Mouse (Mus musculus) lung, adult 2 months (tissue): ENCODE measurements at regions not wholly inside any gene's neighbourhood (a gene's known extent, or its start where the extent isn't known, plus 50 kb on each side); places are given as distances from the start of the nearest gene placed in this dataset.

Experiments used
- CTCF ChIP-seq: fragments of 200-500 bp; IDR thresholded peaks from 2 replicates; pipeline ENCODE4 v1.5.1; 2011; ENCODE audit warnings: mild to moderate bottlenecking, low read length, control low read depth; ENCODE audit not compliant: insufficient read depth
- POLR2A ChIP-seq: fragments of 200-500 bp; IDR thresholded peaks from 2 replicates; pipeline ENCODE4 v1.6.1; 2011; ENCODE audit warnings: low read depth, mild to moderate bottlenecking, control low read depth, low read length, borderline replicate concordance; ENCODE audit errors: extremely low read depth

GRCm38 (mm10) chr12:39931251-39931650 lies 106.6 kb downstream of the Arl4a start:
- no peak for TF ChIP-seq POLR2A
- TF ChIP-seq CTCF, result no peak
